Mouse (Mus musculus) intestine, embryonic 15.5 days (tissue): ENCODE measurements around the gene Crat. TPM values are rescaled to one million over a fixed set of nuclear protein-coding genes. Genes with fewer than 3 reads are reported as not detected.
"Not testable (repeated sequence)": the region's sequence is repeated elsewhere in the genome, so short reads cannot be mapped to it uniquely, and the experiment has no call there.

Experiments
- ATAC-seq: fragments of 200-750 bp; cut with Nextera tagmentation; 2 replicates; pipeline ENCODE4 v1.8.0; 2017; ENCODE audit warnings: moderate TSS enrichment, moderate library complexity
- H3K27ac ChIP-seq: fragments of 300-500 bp; sonication (generic); 2 replicates; pipeline ENCODE4 v1.5.1; 2015; ENCODE audit warnings: mild to moderate bottlenecking, inconsistent platforms
- H3K27me3 ChIP-seq: fragments of 300-500 bp; sonication (generic); replicated peaks from 2 replicates; pipeline ENCODE4 v1.6.1; 2015; ENCODE audit warnings: inconsistent platforms
- H3K36me3 ChIP-seq: fragments of 300-500 bp; sonication (generic); 2 replicates; pipeline ENCODE4 v1.6.1; 2015; ENCODE audit warnings: inconsistent platforms
- H3K4me1 ChIP-seq: fragments of 300-500 bp; sonication (generic); replicated peaks from 2 replicates; pipeline ENCODE4 v1.6.1; 2015; ENCODE audit warnings: inconsistent platforms
- H3K4me2 ChIP-seq: fragments of 300-500 bp; sonication (generic); replicated peaks from 2 replicates; pipeline ENCODE4 v1.6.1; 2015; ENCODE audit warnings: mild to moderate bottlenecking, inconsistent platforms
- H3K4me3 ChIP-seq: fragments of 300-500 bp; sonication (generic); replicated peaks from 2 replicates; pipeline ENCODE4 v1.5.1; 2015; ENCODE audit warnings: inconsistent platforms
- H3K9ac ChIP-seq: fragments of 300-500 bp; sonication (generic); 2 replicates; pipeline ENCODE4 v1.6.1; 2015; ENCODE audit warnings: inconsistent platforms
- H3K9me3 ChIP-seq: fragments of 300-500 bp; sonication (generic); 2 replicates; pipeline ENCODE4 v1.6.1; 2016; ENCODE audit warnings: inconsistent platforms
- WGBS: fragments of 180-500 bp; shearing (Covaris S2); methylation state at CpG from one replicate; pipeline ENCODE4 v1.1.7; 2015; 5-methylcytosine and 5-hydroxymethylcytosine counted together
- polyA plus RNA-seq: library from polyadenylated mRNA; unstranded; fragments of >200 nt; fragmentation: Nextera tagmentation; extraction: Ambion mirVana; gene quantifications from 2 replicates; pipeline ENCODE4 v1.2.1, GENCODE M21; 2015

Crat gene
- polyA plus RNA-seq, 1 experiment from 2014 or later: 19.6 TPM

DNA sequence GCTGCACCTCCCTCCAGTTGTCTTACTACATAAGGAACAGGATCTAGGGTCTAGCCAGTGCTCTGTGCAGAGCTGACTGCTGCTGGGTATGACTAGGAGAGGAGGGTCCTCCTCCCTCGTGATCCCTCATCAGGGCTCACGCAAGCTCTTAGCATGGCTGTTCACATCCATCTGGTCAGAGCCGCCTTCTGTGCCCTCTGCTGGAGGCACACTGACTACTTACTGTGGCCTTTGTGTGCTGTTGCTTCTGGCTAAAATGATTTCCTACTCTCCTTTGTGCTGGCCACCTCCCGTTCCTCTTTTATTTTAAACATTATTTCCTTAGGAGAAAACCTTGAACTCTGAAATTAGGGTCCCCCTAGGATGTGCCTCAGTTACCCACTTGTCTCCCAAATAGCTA lies 21.2 kb upstream of the Crat start:
- H3K27ac ChIP-seq: no peak overlapping the region
- peaks cover 25% of the 10 kb centered on the region for H3K4me1 ChIP-seq
- H3K4me3 ChIP-seq: no peak overlapping the region
- WGBS: 79% methylated on average over 4 of the region's 4 CpGs
- no peak overlapping the region for H3K4me2 ChIP-seq
- no peak overlapping the region for H3K9ac ChIP-seq
- H3K36me3 ChIP-seq: peaks cover 50% of the 10 kb centered on the region
- no peaks in the 10 kb centered on the region for H3K9me3 ChIP-seq
- H3K27me3 ChIP-seq: no peaks in the 10 kb centered on the region
- ATAC-seq: no peak

DNA sequence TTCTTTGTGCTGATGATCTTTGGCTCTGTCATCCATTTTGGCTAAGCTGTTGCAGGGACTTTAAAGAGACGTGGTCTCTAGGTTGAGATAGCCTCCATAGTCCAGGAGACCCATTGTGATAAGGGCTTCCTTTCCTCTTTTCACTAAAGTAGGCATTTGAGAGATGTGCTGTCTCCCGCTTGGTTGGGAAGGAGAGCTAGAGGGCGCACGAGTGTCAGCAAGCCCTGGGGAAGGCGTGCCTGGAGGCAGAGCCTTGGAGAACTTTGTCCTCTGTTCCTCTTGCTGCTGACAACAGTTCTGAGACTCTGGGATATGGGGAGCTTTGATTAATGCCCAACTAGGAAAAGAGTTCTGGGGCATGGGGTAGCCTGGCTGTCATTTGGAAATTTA lies 20.5 kb upstream of the Crat start:
- 65% methylated on average over 5 of the region's 5 CpGs for WGBS
- Histone ChIP-seq H3K4me2 (no peak overlapping the region), H3K4me3 (no peak overlapping the region), H3K27ac (0 out of 2 replicates have a peak overlapping the region, but pooled peaks have one; percentile 6), H3K9ac (no peak overlapping the region), H3K27me3 (no peaks in the 10 kb centered on the region), H3K9me3 (no peaks in the 10 kb centered on the region), H3K36me3 (peaks cover 53% of the 10 kb centered on the region), H3K4me1 (peaks cover 20% of the 10 kb centered on the region)
- ATAC-seq: peak; percentile 63

DNA sequence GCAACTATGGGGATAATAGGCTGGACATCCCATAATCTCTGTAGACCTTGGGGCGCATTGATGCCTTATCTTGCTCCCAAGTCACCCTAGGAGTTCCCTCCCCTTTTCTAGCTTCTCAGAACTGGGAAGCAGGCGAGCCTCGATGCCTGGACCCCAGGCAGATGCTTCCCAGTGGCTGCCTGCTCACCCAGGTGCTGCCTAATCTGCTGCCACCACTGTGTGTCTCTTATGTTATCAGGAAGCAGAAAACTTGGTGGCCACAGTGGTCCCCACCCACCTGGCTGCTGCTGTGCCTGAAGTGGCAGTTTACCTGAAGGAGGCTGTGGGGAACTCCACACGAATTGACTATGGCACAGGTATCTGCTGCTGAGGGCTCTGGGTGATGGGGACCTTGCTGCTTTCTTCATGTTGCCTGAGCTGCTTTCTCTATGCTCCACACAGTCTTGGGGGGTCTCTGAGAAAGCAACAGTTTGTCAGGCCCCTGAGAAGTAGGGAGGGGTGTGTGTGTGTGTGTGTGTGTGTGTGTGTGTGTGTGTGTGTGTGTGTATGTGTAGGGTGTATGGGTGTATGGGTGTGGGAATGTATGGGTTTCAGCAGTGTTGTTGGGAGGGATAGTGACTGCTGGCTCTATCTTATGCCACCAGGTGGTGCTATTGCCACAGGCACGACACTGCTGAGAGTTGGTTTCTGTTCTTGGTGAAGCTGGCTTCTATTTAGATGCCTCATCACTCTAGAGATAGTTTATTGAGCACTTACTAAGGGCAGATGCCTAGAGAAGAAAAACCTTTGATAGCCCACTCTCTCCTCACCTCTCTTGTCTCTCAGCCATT lies 19.9 kb upstream of the Crat start:
- Histone ChIP-seq H3K9me3 (no peaks in the 10 kb centered on the region), H3K9ac (no peak overlapping the region), H3K4me2 (no peak overlapping the region), H3K4me1 (peaks cover 14% of the 10 kb centered on the region), H3K36me3 (peaks cover 58% of the 10 kb centered on the region), H3K27me3 (no peaks in the 10 kb centered on the region), H3K27ac (0 out of 2 replicates have a peak overlapping the region, but pooled peaks have one; percentile 6), H3K4me3 (no peak overlapping the region)
- WGBS: 52% methylated on average over 5 of the region's 5 CpGs
- peak; percentile 83 for ATAC-seq

DNA sequence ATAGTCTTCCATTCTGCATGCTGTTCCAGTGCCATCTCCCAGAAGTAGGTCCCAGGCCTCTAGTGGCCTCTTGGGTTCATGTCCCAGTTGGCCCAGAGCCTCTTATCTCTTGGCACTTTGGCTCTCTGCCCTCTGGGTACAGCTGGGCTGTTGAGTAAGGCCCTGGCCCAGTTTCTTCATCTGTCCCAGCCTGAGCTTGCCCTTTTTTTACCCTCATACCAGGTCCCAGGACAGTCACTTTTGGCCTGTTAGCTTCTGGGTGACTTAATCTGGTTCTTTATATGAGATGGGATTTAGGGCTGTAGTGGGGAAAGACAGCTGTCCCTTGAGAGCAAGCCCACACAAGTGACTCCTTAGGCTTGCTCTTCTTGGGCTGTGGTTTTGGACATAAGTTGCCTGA lies 13.5 kb upstream of the Crat start:
- Histone ChIP-seq H3K4me1 (no peaks in the 10 kb centered on the region), H3K9me3 (no peaks in the 10 kb centered on the region), H3K4me3 (no peak overlapping the region), H3K36me3 (peaks cover 55% of the 10 kb centered on the region), H3K9ac (no peak overlapping the region), H3K27me3 (no peaks in the 10 kb centered on the region), H3K27ac (no peak overlapping the region), H3K4me2 (no peak overlapping the region)
- no peak for ATAC-seq

DNA sequence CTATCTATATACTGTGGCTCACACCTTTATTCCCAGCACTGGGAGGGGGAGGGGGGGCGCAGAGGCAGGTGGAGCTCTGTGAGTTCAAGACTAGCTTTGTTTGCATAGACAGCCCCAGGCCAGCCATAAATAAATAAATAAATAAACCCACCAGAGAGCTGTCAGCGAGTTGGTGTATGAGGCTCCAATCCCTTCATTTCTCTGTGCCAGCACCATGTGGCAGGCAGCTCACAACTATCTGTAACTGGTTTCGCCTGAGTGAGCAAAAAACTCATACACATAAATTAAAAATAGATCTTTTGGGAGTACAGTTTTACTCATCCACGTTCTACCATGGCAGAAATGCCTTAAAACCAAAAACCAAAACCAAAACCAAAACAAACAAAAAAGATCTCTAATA lies 5.8 kb upstream of the Crat start:
- H3K27me3 ChIP-seq: no peaks in the 10 kb centered on the region
- H3K4me2 ChIP-seq: no peak overlapping the region
- no peak overlapping the region for H3K9ac ChIP-seq
- H3K36me3 ChIP-seq: peaks cover 4% of the 10 kb centered on the region; the same call in 1 of the 2 replicates
- WGBS: 76% methylated on average over 4 of the region's 4 CpGs
- no peaks in the 10 kb centered on the region for H3K9me3 ChIP-seq
- ATAC-seq: no peak
- H3K4me3 ChIP-seq: no peak overlapping the region
- H3K27ac ChIP-seq: no peak overlapping the region
- H3K4me1 ChIP-seq: peaks cover 20% of the 10 kb centered on the region

DNA sequence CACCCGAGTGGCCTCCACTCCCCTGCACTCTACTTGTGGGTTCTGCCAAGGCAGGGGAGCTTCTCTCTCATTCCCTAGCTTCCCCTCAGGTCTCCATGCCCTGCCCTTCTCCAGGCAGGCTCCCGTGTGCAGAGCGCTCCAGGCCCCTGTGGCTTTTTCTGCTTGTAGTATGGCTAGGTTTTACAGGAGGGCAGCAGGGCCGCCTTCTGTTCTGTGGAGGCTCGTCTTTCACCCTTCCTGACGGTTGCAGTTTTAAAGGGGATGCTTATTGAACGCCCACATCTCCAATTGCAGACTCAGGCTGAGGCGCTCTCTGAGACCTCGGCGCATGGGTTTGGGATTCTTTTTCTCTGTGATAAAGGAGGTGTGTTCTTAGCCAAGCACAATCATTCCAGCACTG lies 3.5 kb upstream of the Crat start:
- no peak for ATAC-seq
- peaks cover 28% of the 10 kb centered on the region for H3K4me1 ChIP-seq
- whole genome bisulfite sequencing: 25% methylated on average over 10 of the region's 10 CpGs
- H3K27ac ChIP-seq: peak overlapping the region; percentile 24; the same call in 1 of the 2 replicates
- no peaks in the 10 kb centered on the region for H3K9me3 ChIP-seq
- H3K4me2 ChIP-seq: peak overlapping the region; percentile 33; the same call in 1 of the 2 replicates
- H3K4me3 ChIP-seq: no peak overlapping the region
- peak overlapping the region; percentile 31; the same call in 1 of the 2 replicates for H3K9ac ChIP-seq
- no peaks in the 10 kb centered on the region for H3K27me3 ChIP-seq
- H3K36me3 ChIP-seq: 0 out of 2 replicates have a peak, but pooled peaks cover 2% of the 10 kb centered on the region

DNA sequence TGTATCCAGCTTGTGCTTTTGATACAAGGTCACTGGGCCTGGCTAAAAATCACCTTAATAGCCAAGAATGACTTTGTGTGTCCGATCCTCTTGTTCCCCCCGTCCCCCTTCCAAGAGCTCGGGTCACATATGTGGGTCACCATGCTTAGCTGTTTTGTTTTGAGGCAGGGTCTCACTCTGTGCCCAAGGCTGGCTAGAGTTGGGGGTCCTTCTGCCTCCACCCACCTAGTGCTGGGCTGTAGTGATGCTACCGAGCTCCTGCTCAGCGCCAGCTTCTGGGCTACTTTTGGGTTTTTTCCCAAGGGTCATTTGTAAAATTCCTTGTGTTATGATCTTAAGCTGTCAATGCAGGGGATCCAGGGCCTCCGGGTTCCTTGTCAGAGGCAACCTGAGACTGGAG lies 2.6 kb upstream of the Crat start:
- H3K27me3 ChIP-seq: no peaks in the 10 kb centered on the region
- H3K4me3 ChIP-seq: no peak overlapping the region
- H3K36me3 ChIP-seq: 0 out of 2 replicates have a peak, but pooled peaks cover 2% of the 10 kb centered on the region
- H3K4me2 ChIP-seq: no peak overlapping the region
- H3K9me3 ChIP-seq: no peaks in the 10 kb centered on the region
- no peak for ATAC-seq
- peaks cover 28% of the 10 kb centered on the region for H3K4me1 ChIP-seq
- 68% methylated on average over 6 of the region's 6 CpGs for WGBS
- no peak overlapping the region for H3K9ac ChIP-seq
- no peak overlapping the region for H3K27ac ChIP-seq

DNA sequence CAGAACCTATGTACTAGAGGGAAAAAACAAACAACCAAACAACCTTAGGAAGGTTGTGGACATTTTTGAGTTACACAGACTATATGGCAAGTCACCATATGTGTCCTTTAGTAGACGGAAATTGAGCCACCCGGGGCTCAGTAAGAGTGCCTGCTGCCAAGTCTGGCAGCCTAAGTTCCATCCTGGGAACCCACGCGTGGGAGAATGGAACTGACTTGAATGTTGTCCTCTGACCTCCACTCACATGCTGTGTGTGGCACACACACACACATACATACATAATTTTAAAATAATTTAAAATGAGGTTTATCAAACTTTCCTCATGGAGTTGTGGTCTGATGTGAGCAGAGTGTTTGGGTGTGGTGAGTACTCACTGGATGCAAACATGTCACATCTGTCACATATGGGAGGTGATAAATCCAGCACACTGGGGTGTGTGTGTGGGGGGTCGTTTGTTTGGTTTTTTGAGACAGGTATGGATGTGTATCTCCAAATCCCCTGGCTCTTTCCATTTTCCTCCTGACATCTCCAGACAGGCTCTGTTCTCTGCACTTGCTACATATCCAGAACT lies 2.1 kb upstream of the Crat start:
- no peaks in the 10 kb centered on the region for H3K9me3 ChIP-seq
- 70% methylated on average over 5 of the region's 5 CpGs for WGBS
- no peaks in the 10 kb centered on the region for H3K36me3 ChIP-seq
- H3K4me3 ChIP-seq: no peak overlapping the region
- H3K27ac ChIP-seq: no peak overlapping the region
- no peak overlapping the region for H3K9ac ChIP-seq
- no peak for ATAC-seq
- H3K4me1 ChIP-seq: peaks cover 28% of the 10 kb centered on the region
- H3K4me2 ChIP-seq: no peak overlapping the region
- H3K27me3 ChIP-seq: no peaks in the 10 kb centered on the region

DNA sequence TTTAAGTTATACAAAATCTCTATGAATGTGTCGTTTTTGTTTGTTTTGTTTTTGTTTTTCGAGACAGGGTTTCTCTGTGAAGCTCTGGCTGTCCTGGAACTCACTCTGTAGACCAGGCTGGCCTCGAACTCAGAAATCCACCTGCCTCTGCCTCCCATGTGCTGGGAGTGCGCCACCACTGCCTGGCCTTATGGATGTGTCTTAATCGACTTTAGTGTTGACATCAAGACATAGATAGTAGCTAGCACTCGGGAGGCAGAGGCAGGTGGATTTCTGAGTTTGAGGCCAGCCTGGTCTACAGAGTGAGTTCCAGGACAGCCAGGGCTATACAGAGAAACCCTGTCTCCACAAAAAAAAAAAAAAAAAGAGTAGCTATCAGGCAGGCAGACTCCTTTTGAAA lies 1.5 kb upstream of the Crat start:
- not testable (repeated sequence) for ATAC-seq, H3K27ac ChIP-seq, H3K36me3 ChIP-seq, H3K27me3 ChIP-seq, H3K9ac ChIP-seq, H3K9me3 ChIP-seq
- Histone ChIP-seq H3K4me1 (peaks cover 28% of the 10 kb centered on the region), H3K4me2 (peak overlapping the region; percentile 86; the same call in 1 of the 2 replicates), H3K4me3 (peak overlapping the region; percentile 90; the same call in 1 of the 2 replicates)
- 74% methylated on average over 6 of the region's 6 CpGs for WGBS

DNA sequence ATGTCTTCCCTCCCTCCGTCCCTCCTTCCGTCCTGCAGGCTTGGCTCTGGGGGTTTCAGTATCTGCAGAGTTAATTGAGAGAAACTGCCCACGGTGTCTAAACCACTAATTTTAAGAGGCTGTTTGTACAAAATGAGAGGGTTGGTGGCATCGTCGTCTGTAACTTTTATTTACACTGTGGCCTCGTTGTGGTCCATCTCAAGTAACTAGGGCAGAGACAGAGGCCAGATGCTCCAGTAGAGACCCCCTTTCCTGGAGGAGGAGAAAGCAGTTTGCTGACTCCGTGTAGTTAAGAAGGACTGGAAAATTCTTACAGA lies 994 bp upstream of the Crat start:
- under 1% methylated on average over 7 of the region's 7 CpGs for WGBS

DNA sequence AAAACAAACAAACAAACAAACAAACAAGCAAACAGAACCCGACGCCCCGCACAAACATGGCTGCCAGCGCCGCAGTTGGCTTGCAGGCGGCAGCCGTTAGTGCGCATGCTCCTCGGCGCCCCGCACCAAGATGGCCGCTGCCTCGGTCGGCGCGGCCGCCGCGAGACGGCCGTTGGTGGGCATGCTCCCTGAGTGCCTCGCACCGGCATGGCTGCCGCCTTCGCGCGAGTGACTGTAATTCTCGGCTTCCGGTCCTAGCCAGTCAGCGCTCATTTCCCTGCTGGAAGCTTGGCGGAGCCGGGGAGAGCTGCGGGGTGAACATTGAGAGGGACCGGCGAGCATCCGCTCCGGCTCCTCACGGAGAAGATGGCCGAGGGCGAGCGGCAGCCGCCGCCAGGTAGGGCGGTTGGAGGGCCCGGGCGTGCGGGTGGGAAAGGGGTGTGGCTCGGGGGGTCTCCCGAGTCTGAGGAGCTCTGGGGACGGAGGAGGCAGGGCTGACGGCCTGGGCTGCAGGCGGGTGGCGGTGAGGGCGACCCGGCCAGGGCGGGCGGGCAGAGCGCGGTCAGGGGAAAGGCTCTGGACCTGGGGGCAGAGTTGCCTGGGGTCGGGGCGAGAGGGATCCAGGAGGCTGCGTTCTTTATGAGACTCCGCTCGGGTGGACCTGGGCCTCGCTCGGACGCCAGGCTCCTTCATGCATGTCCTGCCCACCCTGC lies 479 bp upstream of the Crat start, which contains the start of gene Ptpa:
Ptpa (plus strand) TSS at position 104 of the 713 bp plus-strand sequence.
- peaks cover 28% of the 10 kb centered on the region for H3K4me1 ChIP-seq
- peak within 1 kb of the TSS; percentile 96 for H3K9ac ChIP-seq
- ATAC-seq: peak; percentile 93
- H3K27me3 ChIP-seq: no peaks in the 10 kb centered on the region
- H3K36me3 ChIP-seq: no peaks in the 10 kb centered on the region
- peak within 1 kb of the TSS; percentile 86 for H3K4me2 ChIP-seq
- peak within 1 kb of the TSS; percentile 97 for H3K27ac ChIP-seq
- no peaks in the 10 kb centered on the region for H3K9me3 ChIP-seq
- peak within 1 kb of the TSS; percentile 90 for H3K4me3 ChIP-seq
- WGBS: under 1% methylated on average over 67 of the region's 67 CpGs

More for the DNA sequence above, 994 bp upstream of the Crat start:
- Histone ChIP-seq H3K4me2 (peak overlapping the region; percentile 86), H3K4me3 (peak overlapping the region; percentile 90), H3K4me1 (peaks cover 28% of the 10 kb centered on the region), H3K9ac (peak overlapping the region; percentile 96), H3K27me3 (no peaks in the 10 kb centered on the region), H3K36me3 (no peaks in the 10 kb centered on the region), H3K27ac (peak overlapping the region; percentile 97), H3K9me3 (no peaks in the 10 kb centered on the region)
- ATAC-seq: no peak

DNA sequence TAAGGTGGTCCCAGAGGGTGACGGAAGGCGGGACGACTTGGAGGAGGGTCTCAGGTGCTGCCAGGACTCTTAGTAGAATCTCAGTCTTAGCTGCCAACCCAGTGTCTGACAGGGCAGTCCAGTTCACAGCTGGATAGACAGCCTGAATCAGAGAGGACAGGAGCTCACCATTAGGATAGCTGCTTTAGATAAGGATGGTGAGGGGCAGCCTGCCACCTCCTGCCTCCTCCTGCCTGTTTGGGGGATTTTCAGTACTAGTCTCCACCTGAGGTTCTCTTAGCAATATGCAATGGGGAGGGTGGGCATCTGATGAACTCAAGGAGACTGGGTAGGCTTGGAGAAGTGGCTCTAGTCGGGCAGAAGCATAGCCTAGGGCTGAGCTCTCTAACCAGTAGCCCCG lies 932 bp downstream of the Crat start:
- ATAC-seq: no peak
- Histone ChIP-seq H3K4me1 (peaks cover 28% of the 10 kb centered on the region), H3K4me2 (peak overlapping the region; percentile 86), H3K9ac (peak overlapping the region; percentile 96), H3K4me3 (peak overlapping the region; percentile 90), H3K27me3 (no peaks in the 10 kb centered on the region), H3K9me3 (no peaks in the 10 kb centered on the region), H3K27ac (peak overlapping the region; percentile 97; the same call in 1 of the 2 replicates), H3K36me3 (no peaks in the 10 kb centered on the region)
- WGBS: 52% methylated on average over 5 of the region's 5 CpGs
